ENCODE assay signal across 14 mouse cellular contexts in genomic region chr12:99385897-99386834, GRCm38 (mm10).
DNase-seq lines count a peak whose midpoint lies in the region; ATAC-seq and TF ChIP-seq lines count a peak whose summit lies in the region.
"Had no signal": no experiment of that assay in that cellular context is flagged by ENCODE, and none has a peak within 500 bp of the region (broad histone marks: within the 10 kb centered on the region; RNA-seq: fewer than 3 reads in every experiment).

No protein-coding gene starts in this region.

- no peaks in the 10 kb centered on the region for H3K27me3 ChIP-seq in cerebellum, adult 2 months (ENCODE audit: control insufficient read depth, insufficient read depth, low read length)
- no peaks in the 10 kb centered on the region for H3K27me3 ChIP-seq in limb, embryonic 15.5 days
- no peaks in the 10 kb centered on the region for H3K27me3 ChIP-seq in limb, embryonic 10.5 days (ENCODE audit: low read depth, poor library complexity, severe bottlenecking)
- H3K27me3 ChIP-seq: liver, embryonic 12.5 days had no signal

- H3K4me1 ChIP-seq in cerebellum, adult 2 months (ENCODE audit: control insufficient read depth, insufficient read depth, low read length): peaks cover 21% of the 10 kb centered on the region
- peaks cover 15% of the 10 kb centered on the region; the same call in 1 of the 2 replicates for H3K4me1 ChIP-seq in limb, embryonic 15.5 days
- H3K4me1 ChIP-seq in limb, embryonic 10.5 days: peaks cover 14% of the 10 kb centered on the region
- peaks cover 4% of the 10 kb centered on the region for H3K4me1 ChIP-seq in cortical plate, adult 2 months (ENCODE audit: control insufficient read depth, insufficient read depth, low read length)

- ATAC-seq in limb, embryonic 15.5 days (ENCODE audit: insufficient number of reproducible peaks, low FRiP score, low TSS enrichment, low read depth): no peak
- peak; percentile 74 for ATAC-seq in megakaryocyte-erythroid progenitor cell, adult 5-6 weeks (replicated peaks; ENCODE audit: low FRiP score, low TSS enrichment, poor library complexity, severe bottlenecking)
- ATAC-seq in erythroblast, adult 5-6 weeks (replicated peaks; ENCODE audit: low FRiP score, poor library complexity, severe bottlenecking): no peak
- ATAC-seq: hindbrain, embryonic 16.5 days; liver, embryonic 12.5 days had no signal

- peak in 1 of 2 experiments; percentile 20 for DNase-seq in cerebellum, adult 2 months
- no peak for DNase-seq in cerebellum, postnatal 10 days
- DNase-seq in limb, embryonic 10.5 days (ENCODE audit: low spot score): no peak
- DNase-seq in gastrocnemius, postnatal 4 days (ENCODE audit: low spot score in 2 of 2): no peak
- DNase-seq: cerebellum, postnatal 14 days; kidney, postnatal 14 days; right cerebral cortex, adult 18-20 months had no signal

- H3K4me3 ChIP-seq in cerebellum, adult 2 months (replicated peaks; ENCODE audit: insufficient read depth, low read depth, low read length): no peak overlapping the region
- no peak overlapping the region for H3K4me3 ChIP-seq in limb, embryonic 15.5 days
- H3K4me3 ChIP-seq in limb, embryonic 10.5 days: no peak overlapping the region
- no peak overlapping the region for H3K4me3 ChIP-seq in cortical plate, adult 2 months (ENCODE audit: insufficient read depth, low read length)
- H3K4me3 ChIP-seq: erythroblast, embryonic 14.5 days; liver, embryonic 12.5 days had no signal

- WGBS in cerebellum, adult 2 months: 53% methylated on average over 17 of the region's 17 CpGs
- 61% methylated on average over 17 of the region's 17 CpGs for WGBS in limb, embryonic 15.5 days
- WGBS in limb, embryonic 10.5 days: 79% methylated on average over 17 of the region's 17 CpGs

- TF ChIP-seq CTCF in cerebellum, adult 2 months (IDR thresholded peaks at IDR 0.05; ENCODE audit: borderline replicate concordance, insufficient read depth, low read depth, low read length): no peak
- no peak for TF ChIP-seq CTCF in cortical plate, adult 2 months (IDR thresholded peaks at IDR 0.05; ENCODE audit: extremely low read depth, insufficient read depth, low read length)

- H3K4me2 ChIP-seq in limb, embryonic 15.5 days: no peak overlapping the region
- H3K4me2 ChIP-seq: liver, embryonic 12.5 days had no signal

- H3K9ac ChIP-seq in limb, embryonic 15.5 days: no peak overlapping the region
- H3K9ac ChIP-seq: liver, embryonic 12.5 days had no signal

- no peaks in the 10 kb centered on the region for H3K9me3 ChIP-seq in limb, embryonic 15.5 days
- no peaks in the 10 kb centered on the region for H3K9me3 ChIP-seq in limb, embryonic 10.5 days (replicated peaks)
- H3K9me3 ChIP-seq: liver, embryonic 12.5 days had no signal

- no peak for TF ChIP-seq POLR2A in cerebellum, adult 2 months (IDR thresholded peaks at IDR 0.05; ENCODE audit: borderline replicate concordance, insufficient read depth, low read length)
- no peak for TF ChIP-seq POLR2A in cortical plate, adult 2 months (IDR thresholded peaks at IDR 0.05; ENCODE audit: extremely low read depth, insufficient read depth, low read length)

- H3K27ac ChIP-seq in cerebellum, adult 2 months (ENCODE audit: insufficient read depth, low read length): peak overlapping the region; percentile 16; the same call in 1 of the 2 replicates
- H3K27ac ChIP-seq in limb, embryonic 15.5 days: 0 out of 2 replicates have a peak overlapping the region, but pooled peaks have one; percentile 7
- H3K27ac ChIP-seq in limb, embryonic 10.5 days: no peak overlapping the region
- peak overlapping the region; percentile 49; the same call in 1 of the 2 replicates for H3K27ac ChIP-seq in cortical plate, adult 2 months (ENCODE audit: insufficient read depth, low read length)
- H3K27ac ChIP-seq: liver, embryonic 12.5 days had no signal

- peaks cover 31% of the 10 kb centered on the region for H3K36me3 ChIP-seq in limb, embryonic 15.5 days
- H3K36me3 ChIP-seq in limb, embryonic 10.5 days: peaks cover 75% of the 10 kb centered on the region
